Mouse (Mus musculus): ENCODE results near the gene Gm20388. TPM values are rescaled to one million over a fixed set of nuclear protein-coding genes. Genes with fewer than 3 reads are reported as not detected.

Gene Gm20388
- polyA plus RNA-seq, 1 experiment from 2014 or later = 2.5 TPM

DNA sequence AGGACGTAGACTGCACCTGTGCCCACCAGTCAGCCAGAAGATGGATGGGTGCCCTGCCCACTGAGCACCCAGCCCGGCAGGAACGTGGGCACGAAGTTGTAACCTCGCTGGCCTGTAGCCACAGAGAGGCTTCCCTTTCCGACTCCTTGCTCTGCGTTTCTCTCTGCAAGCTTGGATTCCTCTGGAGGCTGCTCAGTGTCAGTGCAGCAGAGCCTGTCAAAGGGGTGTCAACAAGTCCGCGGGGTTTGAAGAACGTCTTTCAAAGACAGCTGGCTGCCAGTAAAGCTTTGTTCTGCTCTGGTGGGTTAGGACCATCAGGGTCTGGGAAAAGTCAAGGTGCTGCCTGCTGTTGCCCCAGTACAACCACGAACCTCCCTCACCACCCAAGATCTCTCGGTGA is 1160.8 kb downstream of the Gm20388 start:
- no peaks in the 10 kb centered on the region for H3K9me3 ChIP-seq (replicated peaks)
- 4% methylated on average over 12 of the region's 12 CpGs for WGBS
- DNase-seq (ENCODE audit: low spot score) = no peak
- H3K27ac ChIP-seq = no peak overlapping the region; the same call in 1 of the 2 replicates
- H3K36me3 ChIP-seq = no peaks in the 10 kb centered on the region
- H3K27me3 ChIP-seq (ENCODE audit: low read depth, poor library complexity, severe bottlenecking) = peaks cover 98% of the 10 kb centered on the region
- H3K4me3 ChIP-seq = no peak overlapping the region
- peaks cover 41% of the 10 kb centered on the region for H3K4me1 ChIP-seq

- peaks cover 41% of the 10 kb centered on the region for H3K4me1 ChIP-seq
- H3K9me3 ChIP-seq (replicated peaks) = no peaks in the 10 kb centered on the region
- peaks cover 99% of the 10 kb centered on the region for H3K27me3 ChIP-seq (ENCODE audit: low read depth, poor library complexity, severe bottlenecking)
- no peak overlapping the region for H3K4me3 ChIP-seq
- WGBS = 15% methylated on average over 11 of the region's 11 CpGs
- H3K27ac ChIP-seq = no peak overlapping the region
- no peaks in the 10 kb centered on the region for H3K36me3 ChIP-seq
- peak; percentile 46 for DNase-seq (ENCODE audit: low spot score)
Measured at GRCm38 (mm10) chr8:121072406-121073130, 1161.9 kb downstream of the Gm20388 start.

DNA sequence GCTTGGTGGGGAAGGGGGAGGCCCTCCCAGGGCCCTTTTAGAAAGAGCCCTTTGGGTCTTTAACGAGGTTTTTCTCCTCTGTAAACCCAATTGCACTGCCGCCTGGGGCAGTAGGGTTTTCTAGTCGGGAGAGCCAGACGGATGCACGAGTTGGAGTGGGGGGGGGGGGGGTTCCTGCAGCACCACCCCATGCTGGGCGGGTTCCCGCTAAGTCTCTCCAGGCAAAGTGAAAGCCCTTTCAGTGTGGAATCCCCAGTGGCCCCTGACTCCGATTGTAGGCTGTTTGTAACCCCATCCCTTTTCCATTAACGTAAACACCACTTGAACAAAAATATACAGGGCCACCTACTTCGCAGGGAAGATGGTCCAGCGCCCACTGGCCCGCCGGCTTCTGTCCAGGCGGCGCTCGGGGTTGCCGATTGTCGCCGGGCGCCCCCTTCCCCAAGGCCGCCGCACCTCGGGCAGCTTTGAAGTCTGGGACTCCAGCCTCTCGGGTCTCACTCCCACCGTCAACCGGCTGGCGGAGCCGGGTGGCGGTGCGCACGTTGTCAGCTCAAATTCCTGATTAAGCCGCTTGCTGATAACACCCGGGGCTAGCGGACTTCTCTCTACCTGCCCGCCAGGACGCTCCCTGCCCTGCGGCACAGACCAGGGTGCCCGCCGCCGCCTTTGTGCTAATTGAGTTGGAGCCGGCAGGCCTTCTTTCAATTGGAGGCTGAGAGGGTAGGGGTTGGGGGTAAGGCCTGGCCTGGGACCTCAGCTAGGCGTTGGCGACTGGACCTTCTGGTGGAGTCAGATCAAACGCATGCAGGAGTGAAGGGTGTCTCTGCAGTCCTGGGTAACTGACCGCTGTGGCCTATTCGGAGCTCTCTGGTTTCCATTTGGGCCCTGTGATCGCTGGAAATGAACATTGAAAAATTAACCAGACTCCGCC is 1162.8 kb downstream of the Gm20388 start:
- DNase-seq (ENCODE audit: low spot score) = peak; percentile 59
- WGBS = under 1% methylated on average over 48 of the region's 48 CpGs
- no peak overlapping the region for H3K27ac ChIP-seq
- H3K27me3 ChIP-seq (ENCODE audit: low read depth, poor library complexity, severe bottlenecking) = peaks cover 100% of the 10 kb centered on the region
- H3K4me3 ChIP-seq = peak overlapping the region; percentile 34
- H3K36me3 ChIP-seq = no peaks in the 10 kb centered on the region
- no peaks in the 10 kb centered on the region for H3K9me3 ChIP-seq (replicated peaks)
- peaks cover 41% of the 10 kb centered on the region for H3K4me1 ChIP-seq

- H3K4me3 ChIP-seq = peak overlapping the region; percentile 34; the same call in 1 of the 2 replicates
- peak; percentile 62 for DNase-seq (ENCODE audit: low spot score)
- H3K36me3 ChIP-seq = no peaks in the 10 kb centered on the region
- WGBS = 3% methylated on average over 15 of the region's 15 CpGs
- peaks cover 100% of the 10 kb centered on the region for H3K27me3 ChIP-seq (ENCODE audit: low read depth, poor library complexity, severe bottlenecking)
- H3K4me1 ChIP-seq = peaks cover 43% of the 10 kb centered on the region
- H3K27ac ChIP-seq = no peak overlapping the region
- H3K9me3 ChIP-seq (replicated peaks) = no peaks in the 10 kb centered on the region
Measured at GRCm38 (mm10) chr8:121074108-121074847, 1163.6 kb downstream of the Gm20388 start.

GRCm38 (mm10) chr8:121074848-121075145 is 1164.2 kb downstream of the Gm20388 start:
- DNase-seq (ENCODE audit: low spot score) = no peak
- no peak overlapping the region for H3K4me3 ChIP-seq
- no peaks in the 10 kb centered on the region for H3K36me3 ChIP-seq
- H3K27ac ChIP-seq = no peak overlapping the region
- H3K9me3 ChIP-seq (replicated peaks) = no peaks in the 10 kb centered on the region
- under 1% methylated on average over 10 of the region's 10 CpGs for WGBS
- peaks cover 43% of the 10 kb centered on the region for H3K4me1 ChIP-seq
- H3K27me3 ChIP-seq (ENCODE audit: low read depth, poor library complexity, severe bottlenecking) = peaks cover 100% of the 10 kb centered on the region

DNA sequence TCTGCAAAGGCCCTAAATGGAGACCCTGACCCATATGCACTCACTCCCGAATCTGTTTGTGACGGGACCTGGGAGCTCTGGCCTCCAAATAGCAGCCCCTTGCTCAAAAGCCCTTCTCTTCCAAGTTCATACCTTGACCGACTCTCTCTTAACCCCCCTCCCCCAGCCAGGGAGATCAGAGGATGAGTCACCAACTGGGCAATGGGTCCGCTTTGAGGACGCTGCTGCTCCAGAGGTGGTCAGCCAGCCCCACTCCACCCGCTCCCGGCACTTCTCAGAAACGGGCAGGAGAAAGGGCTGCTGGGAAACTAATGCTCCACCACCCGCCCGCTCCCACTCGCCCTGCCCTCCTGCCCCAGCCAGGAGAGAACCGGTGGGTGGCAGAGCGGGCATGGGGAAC is 1165.3 kb downstream of the Gm20388 start:
- Histone ChIP-seq H3K27ac (no peak overlapping the region), H3K4me3 (no peak overlapping the region), H3K36me3 (no peaks in the 10 kb centered on the region), H3K9me3 (replicated peaks) (no peaks in the 10 kb centered on the region), H3K4me1 (peaks cover 42% of the 10 kb centered on the region), H3K27me3 (ENCODE audit: low read depth, poor library complexity, severe bottlenecking) (peaks cover 100% of the 10 kb centered on the region)
- 3% methylated on average over 13 of the region's 13 CpGs for WGBS
- peak; percentile 48 for DNase-seq (ENCODE audit: low spot score)

GRCm38 (mm10) chr8:121076555-121076954 is 1165.9 kb downstream of the Gm20388 start:
- Histone ChIP-seq H3K4me3 (no peak overlapping the region), H3K9me3 (replicated peaks) (no peaks in the 10 kb centered on the region), H3K4me1 (peaks cover 42% of the 10 kb centered on the region), H3K27ac (no peak overlapping the region), H3K36me3 (no peaks in the 10 kb centered on the region), H3K27me3 (ENCODE audit: low read depth, poor library complexity, severe bottlenecking) (peaks cover 100% of the 10 kb centered on the region)
- 13% methylated on average over 7 of the region's 7 CpGs for WGBS
- DNase-seq (ENCODE audit: low spot score) = peak; percentile 40

DNA sequence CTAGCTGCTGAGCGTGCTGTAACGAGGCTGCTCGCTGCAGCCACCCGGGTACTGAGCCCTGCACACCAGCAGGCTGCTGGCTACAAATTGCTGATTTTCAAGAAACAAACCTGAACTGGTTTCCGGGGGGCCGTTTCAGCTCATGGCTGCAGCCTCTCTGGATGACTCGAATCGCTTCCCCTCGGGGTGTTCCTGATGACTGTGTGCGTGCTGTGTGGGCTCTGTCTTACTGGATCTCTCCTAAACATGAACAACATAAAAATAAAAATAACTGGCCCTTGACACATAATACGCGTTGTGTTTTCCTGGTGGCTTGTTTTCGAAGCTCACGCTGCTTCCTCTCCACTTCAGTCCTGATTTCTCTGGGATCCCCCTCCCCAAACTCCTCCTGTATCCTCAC is 1168.1 kb downstream of the Gm20388 start:
- WGBS = 7% methylated on average over 14 of the region's 14 CpGs
- no peak overlapping the region for H3K4me3 ChIP-seq
- no peaks in the 10 kb centered on the region for H3K9me3 ChIP-seq (replicated peaks)
- H3K27me3 ChIP-seq (ENCODE audit: low read depth, poor library complexity, severe bottlenecking) = peaks cover 100% of the 10 kb centered on the region
- DNase-seq (ENCODE audit: low spot score) = peak; percentile 42
- H3K27ac ChIP-seq = no peak overlapping the region
- no peaks in the 10 kb centered on the region for H3K36me3 ChIP-seq
- H3K4me1 ChIP-seq = peaks cover 47% of the 10 kb centered on the region

DNA sequence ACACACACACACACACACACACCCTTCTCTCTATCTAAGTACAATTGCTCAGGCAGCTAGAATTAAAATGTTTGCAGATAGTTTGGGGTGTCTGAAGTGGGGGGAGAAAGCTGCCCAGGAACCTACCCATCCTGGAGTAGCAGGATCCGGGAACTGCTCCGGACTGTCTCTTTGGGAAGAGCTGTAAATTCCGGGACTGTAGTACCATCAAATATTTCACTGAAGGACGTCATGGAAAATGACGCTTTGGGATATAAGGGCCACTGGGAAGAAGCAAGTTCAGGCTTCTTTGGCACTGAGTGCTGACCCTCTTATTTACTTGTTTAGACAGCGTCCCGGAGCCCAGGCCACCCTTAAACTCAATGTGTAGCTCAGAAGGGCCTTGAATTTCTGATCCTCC is 1168.6 kb downstream of the Gm20388 start:
- no peak overlapping the region for H3K4me3 ChIP-seq
- no peak overlapping the region for H3K27ac ChIP-seq
- DNase-seq (ENCODE audit: low spot score) = peak; percentile 38
- WGBS = 1% methylated on average over 7 of the region's 7 CpGs
- no peaks in the 10 kb centered on the region for H3K36me3 ChIP-seq
- peaks cover 47% of the 10 kb centered on the region for H3K4me1 ChIP-seq
- H3K9me3 ChIP-seq (replicated peaks) = no peaks in the 10 kb centered on the region
- peaks cover 100% of the 10 kb centered on the region for H3K27me3 ChIP-seq (ENCODE audit: low read depth, poor library complexity, severe bottlenecking)

DNA sequence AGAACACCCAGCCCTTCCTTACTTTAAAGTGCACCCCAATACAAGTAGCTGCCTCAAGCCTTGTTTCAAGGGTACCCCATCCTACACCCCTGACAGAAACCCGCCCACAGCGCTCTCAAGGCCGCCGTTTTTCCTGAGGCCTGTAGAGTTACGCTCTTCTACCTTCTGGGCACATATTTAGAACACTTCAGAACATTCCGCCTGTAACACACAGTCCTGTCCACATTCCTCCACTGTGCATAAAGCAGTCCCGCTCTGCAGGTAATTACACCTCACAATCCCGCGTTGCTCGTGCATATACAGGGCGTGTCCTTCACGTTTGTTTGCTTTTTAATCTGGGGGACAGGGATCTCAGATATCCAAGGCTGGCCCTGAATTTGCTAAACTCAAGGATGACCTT is 1169.3 kb downstream of the Gm20388 start:
- 4% methylated on average over 12 of the region's 12 CpGs for WGBS
- Histone ChIP-seq H3K27me3 (ENCODE audit: low read depth, poor library complexity, severe bottlenecking) (peaks cover 100% of the 10 kb centered on the region), H3K36me3 (no peaks in the 10 kb centered on the region), H3K27ac (no peak overlapping the region), H3K9me3 (replicated peaks) (no peaks in the 10 kb centered on the region), H3K4me3 (no peak overlapping the region), H3K4me1 (peaks cover 48% of the 10 kb centered on the region)
- peak; percentile 54 for DNase-seq (ENCODE audit: low spot score)

GRCm38 (mm10) chr8:121080361-121081090 is 1169.9 kb downstream of the Gm20388 start:
- whole genome bisulfite sequencing = under 1% methylated on average over 49 of the region's 49 CpGs
- Histone ChIP-seq H3K36me3 (no peaks in the 10 kb centered on the region), H3K4me3 (peak overlapping the region; percentile 21), H3K27me3 (ENCODE audit: low read depth, poor library complexity, severe bottlenecking) (peaks cover 100% of the 10 kb centered on the region), H3K4me1 (peaks cover 53% of the 10 kb centered on the region), H3K27ac (no peak overlapping the region), H3K9me3 (replicated peaks) (no peaks in the 10 kb centered on the region)
- peak; percentile 67 for DNase-seq (ENCODE audit: low spot score)

DNA sequence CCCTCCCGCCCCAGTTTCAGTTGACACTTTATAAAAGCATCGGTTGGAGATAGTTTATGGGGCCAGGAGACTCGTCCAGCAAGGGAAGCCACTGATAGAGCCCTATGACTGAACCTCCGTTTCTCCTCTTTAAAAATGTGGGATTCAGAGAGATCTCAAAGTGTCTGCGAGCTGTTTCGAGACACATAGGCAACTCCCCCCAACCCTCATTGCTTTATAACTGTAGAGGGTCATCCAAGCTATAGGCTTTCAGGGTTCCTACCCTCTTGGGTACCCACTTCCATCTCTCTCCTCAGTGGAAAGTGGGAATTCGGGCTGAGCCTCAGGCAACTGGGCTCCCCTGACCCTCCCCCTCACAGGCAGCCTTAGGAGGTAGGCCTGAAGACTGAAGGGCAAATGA is 1170.8 kb downstream of the Gm20388 start:
- H3K4me1 ChIP-seq = peaks cover 53% of the 10 kb centered on the region
- DNase-seq (ENCODE audit: low spot score) = peak; percentile 39
- H3K27me3 ChIP-seq (ENCODE audit: low read depth, poor library complexity, severe bottlenecking) = peaks cover 100% of the 10 kb centered on the region
- no peak overlapping the region for H3K4me3 ChIP-seq
- no peaks in the 10 kb centered on the region for H3K9me3 ChIP-seq (replicated peaks)
- 2% methylated on average over 7 of the region's 7 CpGs for WGBS
- no peak overlapping the region for H3K27ac ChIP-seq
- no peaks in the 10 kb centered on the region for H3K36me3 ChIP-seq
